Mouse (Mus musculus): ENCODE measurements at regions not wholly inside any gene's neighbourhood (a gene's known extent, or its start where the extent isn't known, plus 50 kb on each side); places are given as distances from the start of the nearest gene placed in this dataset.

DNA sequence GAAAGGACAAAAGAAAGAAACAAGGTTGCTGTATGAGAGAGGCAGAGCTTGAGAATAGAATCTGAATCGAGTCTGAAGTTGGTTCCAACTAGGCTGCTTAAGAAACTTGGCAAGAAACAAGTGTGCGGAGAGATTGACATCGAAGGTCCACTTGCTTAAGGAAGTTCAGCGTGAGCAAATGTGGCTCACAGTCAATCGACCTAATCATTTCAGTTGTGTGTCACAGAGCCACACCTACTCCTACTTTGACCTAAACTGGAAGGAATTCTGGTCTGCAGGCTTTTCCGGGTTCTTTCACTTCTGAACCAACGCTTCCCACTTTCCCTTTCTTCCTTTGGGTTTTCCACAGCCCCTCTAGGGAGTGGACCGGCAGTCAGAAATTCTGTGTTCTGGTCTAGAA is 313.8 kb upstream of the Ubash3b start:
- no peak for TF ChIP-seq CTCF (IDR thresholded peaks at IDR 0.05; ENCODE audit: low read depth, low read length)
- TF ChIP-seq GATA1 (IDR thresholded peaks at IDR 0.05; ENCODE audit: borderline replicate concordance, low read length), result no peak
- no peak for TF ChIP-seq TAL1 (conservative IDR thresholded peaks at IDR 0.05; ENCODE audit: low read depth, low read length)

All from G1E (cell line).